Mouse (Mus musculus): Measurements from ENCODE around the gene Hnrnpul2. TPM values are rescaled to one million over a fixed set of nuclear protein-coding genes. Genes with fewer than 3 reads are reported as not detected.

Gene Hnrnpul2
- polyA plus RNA-seq, 1 experiment: 42.1 TPM

DNA sequence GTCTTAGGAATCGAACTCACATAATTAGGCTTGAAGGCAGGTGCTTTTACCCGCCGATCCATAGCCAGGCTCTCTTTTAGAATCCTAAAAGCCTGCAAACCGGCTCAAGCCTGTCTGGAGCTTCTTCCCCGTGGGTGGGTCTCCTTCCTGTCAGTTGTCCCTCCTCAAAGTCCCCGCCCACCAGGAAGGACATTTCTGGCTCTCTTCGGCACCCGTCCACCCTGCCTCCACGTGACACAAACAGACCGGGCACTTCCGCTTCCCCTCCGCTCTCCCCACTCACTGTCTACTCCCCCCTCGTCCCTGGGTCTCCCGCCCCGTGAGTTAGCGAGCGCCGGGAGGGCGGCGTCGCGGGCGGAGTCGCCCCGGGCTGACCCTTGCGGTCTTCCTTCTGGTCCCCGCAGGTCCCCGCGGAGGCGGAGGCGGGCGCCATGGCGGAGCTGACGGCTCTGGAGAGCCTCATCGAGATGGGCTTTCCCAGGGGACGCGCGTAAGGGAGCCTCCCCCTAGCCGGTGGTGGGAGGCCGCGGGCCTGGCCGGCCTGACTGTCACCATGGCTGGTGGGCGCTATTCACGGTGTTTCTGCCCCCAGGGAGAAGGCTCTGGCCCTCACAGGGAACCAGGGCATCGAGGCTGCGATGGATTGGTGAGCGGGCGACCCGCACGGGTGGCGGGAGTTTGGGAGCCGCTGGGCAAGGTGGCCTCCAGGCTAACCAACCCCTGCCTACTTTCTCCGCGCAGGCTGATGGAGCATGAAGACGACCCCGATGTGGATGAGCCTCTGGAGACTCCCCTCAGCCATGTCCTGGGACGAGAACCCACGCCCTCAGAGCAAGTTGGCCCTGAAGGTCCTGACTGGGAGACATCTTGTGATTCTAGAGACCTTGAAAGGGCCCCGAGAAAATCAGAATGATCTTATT is 51.7 kb downstream of the Hnrnpul2 start, which contains the start of gene Ubxn1:
Gene Ubxn1, plus strand, starts transcription at position 230 of the 920 bp plus-strand sequence.
- TF ChIP-seq TCF12 (IDR thresholded peaks at IDR 0.05; ENCODE audit: insufficient read depth, poor library complexity, severe bottlenecking) (no peak), TCF3 (IDR thresholded peaks at IDR 0.05; ENCODE audit: insufficient read length, low read depth) (no peak), USF1 (IDR thresholded peaks at IDR 0.05; ENCODE audit: low read depth) (peak; percentile 100), SRF (IDR thresholded peaks at IDR 0.05; ENCODE audit: control insufficient read depth, insufficient read length, low read depth) (peak; percentile 24), MYOG (IDR thresholded peaks at IDR 0.05; ENCODE audit: control insufficient read depth in 1 of 3, insufficient read depth in 1 of 3, insufficient read length in 2 of 3, low read depth in 2 of 3) (peak in 1 of 3 experiments; percentile 19), CEBPB (IDR thresholded peaks at IDR 0.05; ENCODE audit: insufficient read depth, poor library complexity, severe bottlenecking) (no peak), POLR2AphosphoS2 (IDR thresholded peaks at IDR 0.05; ENCODE audit: insufficient read length, low read depth) (peak; percentile 41), E2F4 (IDR thresholded peaks at IDR 0.05; ENCODE audit: insufficient read depth) (peak; percentile 12), POLR2A (IDR thresholded peaks at IDR 0.05; ENCODE audit: insufficient read length, low read depth) (peak; percentile 63), MYOD1 (IDR thresholded peaks at IDR 0.05; ENCODE audit: control insufficient read depth in 1 of 3, insufficient read length in 2 of 3, low read depth in 2 of 3) (no peak)
- no peaks in the 10 kb centered on the region for H3K27me3 ChIP-seq (ENCODE audit: control insufficient read depth, insufficient read depth, insufficient read length)
- peaks cover 19% of the 10 kb centered on the region for H3K79me2 ChIP-seq (ENCODE audit: control insufficient read depth, insufficient read depth)
- peak within 1 kb of the TSS; percentile 80 for H3ac ChIP-seq (ENCODE audit: control insufficient read depth, insufficient read length)
- H3K36me3 ChIP-seq (ENCODE audit: control insufficient read depth, insufficient read depth): peaks cover 30% of the 10 kb centered on the region
- peak within 1 kb of the TSS; percentile 77 for H3K4me3 ChIP-seq
- peak within 1 kb of the TSS; percentile 97 for H3K4me2 ChIP-seq (ENCODE audit: low read depth)

DNA sequence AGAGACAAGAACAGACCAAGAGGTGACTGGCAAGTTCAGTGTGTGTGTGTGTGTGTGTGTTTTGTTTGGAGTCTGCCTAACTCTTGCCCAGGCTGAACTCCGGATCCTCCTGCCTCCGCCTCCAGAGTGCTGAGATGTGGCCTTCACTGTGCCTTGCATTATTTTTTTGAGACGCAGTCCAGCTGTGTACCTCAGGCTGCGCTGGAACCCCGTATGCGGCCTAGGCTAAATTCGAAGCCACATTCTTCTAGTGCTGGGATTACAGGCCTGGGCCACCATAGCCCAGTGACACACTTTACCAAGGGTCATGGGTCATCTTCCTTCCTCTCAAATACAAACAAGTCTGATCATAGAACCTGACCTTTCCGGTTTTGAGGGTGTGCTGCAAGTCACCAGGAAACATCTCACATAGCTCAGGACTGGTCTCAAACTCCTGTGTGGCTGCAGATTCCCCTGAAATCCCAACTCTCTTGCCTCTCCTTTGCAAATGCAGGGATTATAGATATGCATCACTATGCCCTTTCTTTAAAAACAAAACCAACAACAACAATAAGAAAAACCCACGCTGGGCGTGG is 52.5 kb downstream of the Hnrnpul2 start:
- H3K4me3 ChIP-seq: peak overlapping the region; percentile 77
- H3K79me2 ChIP-seq (ENCODE audit: control insufficient read depth, insufficient read depth): peaks cover 19% of the 10 kb centered on the region
- peak overlapping the region; percentile 80 for H3ac ChIP-seq (ENCODE audit: control insufficient read depth, insufficient read length)
- no peaks in the 10 kb centered on the region for H3K27me3 ChIP-seq (ENCODE audit: control insufficient read depth, insufficient read depth, insufficient read length)
- peaks cover 34% of the 10 kb centered on the region for H3K36me3 ChIP-seq (ENCODE audit: control insufficient read depth, insufficient read depth)
- H3K4me2 ChIP-seq (ENCODE audit: low read depth): peak overlapping the region; percentile 97
- TF ChIP-seq POLR2A (IDR thresholded peaks at IDR 0.05; ENCODE audit: insufficient read length, low read depth): no peak
- TF ChIP-seq POLR2AphosphoS2 (IDR thresholded peaks at IDR 0.05; ENCODE audit: insufficient read length, low read depth): no peak
- TF ChIP-seq SRF (IDR thresholded peaks at IDR 0.05; ENCODE audit: control insufficient read depth, insufficient read length, low read depth): no peak
- no peak for TF ChIP-seq TCF12 (IDR thresholded peaks at IDR 0.05; ENCODE audit: insufficient read depth, poor library complexity, severe bottlenecking)
- no peak for TF ChIP-seq REST (IDR thresholded peaks at IDR 0.05; ENCODE audit: insufficient read depth, insufficient read length)
- TF ChIP-seq MAX (IDR thresholded peaks at IDR 0.05; ENCODE audit: low read depth): no peak
- TF ChIP-seq USF1 (IDR thresholded peaks at IDR 0.05; ENCODE audit: low read depth): no peak
- TF ChIP-seq E2F4 (IDR thresholded peaks at IDR 0.05; ENCODE audit: insufficient read depth): no peak
- no peak for TF ChIP-seq MYOD1 (IDR thresholded peaks at IDR 0.05; ENCODE audit: control insufficient read depth in 1 of 3, insufficient read length in 2 of 3, low read depth in 2 of 3)
- TF ChIP-seq TCF3 (IDR thresholded peaks at IDR 0.05; ENCODE audit: insufficient read length, low read depth): no peak
- TF ChIP-seq MYOG (IDR thresholded peaks at IDR 0.05; ENCODE audit: control insufficient read depth in 1 of 3, insufficient read depth in 1 of 3, insufficient read length in 2 of 3, low read depth in 2 of 3): no peak
- no peak for TF ChIP-seq CEBPB (IDR thresholded peaks at IDR 0.05; ENCODE audit: insufficient read depth, poor library complexity, severe bottlenecking)

DNA sequence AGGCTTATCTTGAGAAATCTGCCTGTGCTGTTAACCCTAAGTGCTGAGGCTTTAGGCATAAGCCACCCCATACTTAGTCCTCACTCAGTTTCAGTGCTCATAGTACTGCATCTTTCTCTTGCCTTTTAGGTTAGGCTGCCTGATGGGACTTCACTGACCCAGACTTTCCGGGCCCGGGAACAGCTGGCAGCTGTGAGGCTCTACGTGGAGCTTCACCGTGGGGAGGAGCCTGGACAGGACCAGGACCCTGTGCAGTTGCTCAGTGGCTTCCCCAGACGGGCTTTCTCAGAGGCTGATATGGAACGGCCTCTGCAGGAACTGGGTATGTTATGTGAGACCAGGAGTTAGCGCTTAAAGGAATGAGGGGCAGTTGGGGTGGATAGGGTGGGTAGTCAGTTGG is 55.2 kb downstream of the Hnrnpul2 start:
- peaks cover 34% of the 10 kb centered on the region for H3K36me3 ChIP-seq (ENCODE audit: control insufficient read depth, insufficient read depth)
- H3K4me2 ChIP-seq (ENCODE audit: low read depth): no peak overlapping the region
- peaks cover 19% of the 10 kb centered on the region for H3K79me2 ChIP-seq (ENCODE audit: control insufficient read depth, insufficient read depth)
- TF ChIP-seq MYOG (IDR thresholded peaks at IDR 0.05; ENCODE audit: control insufficient read depth in 1 of 3, insufficient read depth in 1 of 3, insufficient read length in 2 of 3, low read depth in 2 of 3) (peak in 1 of 3 experiments; percentile 9), MAX (IDR thresholded peaks at IDR 0.05; ENCODE audit: low read depth) (no peak)
- no peaks in the 10 kb centered on the region for H3K27me3 ChIP-seq (ENCODE audit: control insufficient read depth, insufficient read depth, insufficient read length)
- H3K4me3 ChIP-seq: no peak overlapping the region
- no peak overlapping the region for H3ac ChIP-seq (ENCODE audit: control insufficient read depth, insufficient read length)

DNA sequence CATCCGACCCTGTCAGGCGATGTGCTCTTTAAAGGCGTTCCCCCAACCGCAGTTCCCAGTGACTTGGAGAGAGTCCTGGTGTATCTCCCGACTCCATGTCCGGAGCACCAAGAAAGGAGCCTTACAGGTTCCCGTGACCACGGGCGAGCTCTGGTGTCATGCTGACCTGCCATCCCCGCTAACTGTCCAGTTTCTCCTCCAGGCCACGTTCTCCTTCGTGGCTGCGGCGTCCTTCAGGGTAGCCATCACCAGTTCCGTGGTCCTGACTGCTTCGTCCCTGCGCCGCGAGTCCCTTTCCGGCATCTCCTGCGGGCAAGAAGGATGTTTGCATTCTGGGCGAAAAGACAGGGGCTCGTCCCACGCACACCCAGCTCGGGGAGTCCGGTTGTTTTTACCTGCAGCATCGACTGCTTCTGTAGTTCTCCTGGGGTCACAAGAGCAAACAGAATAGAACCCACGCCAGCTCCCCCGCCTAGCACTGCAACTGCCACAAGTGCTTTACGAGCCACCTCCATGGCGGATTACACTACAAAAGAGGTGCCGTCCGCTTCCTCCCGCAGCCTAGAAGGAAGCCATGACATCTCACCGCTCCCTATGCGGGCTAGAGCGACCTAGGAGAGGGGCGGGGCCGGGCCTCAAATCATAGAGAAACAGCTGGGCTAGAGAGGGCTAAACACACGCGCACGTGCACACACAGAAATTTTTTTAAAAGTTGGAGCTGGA is 60.7 kb downstream of the Hnrnpul2 start, which contains the start of gene Uqcc3:
Gene Uqcc3, minus strand, starts transcription at position 613 of the 723 bp plus-strand sequence.
- Histone ChIP-seq H3K27me3 (ENCODE audit: control insufficient read depth, insufficient read depth, insufficient read length) (no peaks in the 10 kb centered on the region), H3K79me2 (ENCODE audit: control insufficient read depth, insufficient read depth) (no peaks in the 10 kb centered on the region), H3K4me3 (peak within 1 kb of the TSS; percentile 72), H3K36me3 (ENCODE audit: control insufficient read depth, insufficient read depth) (peaks cover 15% of the 10 kb centered on the region), H3ac (ENCODE audit: control insufficient read depth, insufficient read length) (peak within 1 kb of the TSS; percentile 31), H3K4me2 (ENCODE audit: low read depth) (peak within 1 kb of the TSS; percentile 93)
- TF ChIP-seq MYOG (IDR thresholded peaks at IDR 0.05; ENCODE audit: control insufficient read depth in 1 of 3, insufficient read depth in 1 of 3, insufficient read length in 2 of 3, low read depth in 2 of 3): peak in 1 of 3 experiments; percentile 28
- peak; percentile 76 for TF ChIP-seq POLR2AphosphoS2 (IDR thresholded peaks at IDR 0.05; ENCODE audit: insufficient read length, low read depth)
- no peak for TF ChIP-seq CEBPB (IDR thresholded peaks at IDR 0.05; ENCODE audit: insufficient read depth, poor library complexity, severe bottlenecking)
- peak; percentile 68 for TF ChIP-seq USF1 (IDR thresholded peaks at IDR 0.05; ENCODE audit: low read depth)
- no peak for TF ChIP-seq TCF12 (IDR thresholded peaks at IDR 0.05; ENCODE audit: insufficient read depth, poor library complexity, severe bottlenecking)
- TF ChIP-seq POLR2A (IDR thresholded peaks at IDR 0.05; ENCODE audit: insufficient read length, low read depth): peak; percentile 76
- peak; percentile 80 for TF ChIP-seq MAX (IDR thresholded peaks at IDR 0.05; ENCODE audit: low read depth)
- no peak for TF ChIP-seq E2F4 (IDR thresholded peaks at IDR 0.05; ENCODE audit: insufficient read depth)
- no peak for TF ChIP-seq REST (IDR thresholded peaks at IDR 0.05; ENCODE audit: insufficient read depth, insufficient read length)

Data from myocyte (in vitro differentiated cells).